17 mouse cellular contexts compared by ENCODE assay signal in genomic region chr3:130518457-130518879, GRCm38 (mm10).
A peak's percentile ranks its signal among the peaks of the same experiment; 100 is the strongest.
DNase-seq lines count a peak whose midpoint lies in the region; ATAC-seq and TF ChIP-seq lines count a peak whose summit lies in the region.
"Had no signal": no experiment of that assay in that cellular context is flagged by ENCODE, and none has a peak within 500 bp of the region (broad histone marks: within the 10 kb centered on the region; RNA-seq: fewer than 3 reads in every experiment).

No protein-coding gene starts in this region.

- peaks cover 9% of the 10 kb centered on the region for H3K4me1 ChIP-seq in hindbrain, embryonic 10.5 days (replicated peaks)
- 0 out of 2 replicates have a peak, but pooled peaks cover 9% of the 10 kb centered on the region for H3K4me1 ChIP-seq in hindbrain, embryonic 13.5 days (replicated peaks)
- H3K4me1 ChIP-seq in forebrain, postnatal 0 days (ENCODE audit: insufficient read depth), result no peaks in the 10 kb centered on the region; the same call in 1 of the 2 replicates
- H3K4me1 ChIP-seq in midbrain, postnatal 0 days (ENCODE audit: insufficient read depth, low read length), result 0 out of 2 replicates have a peak, but pooled peaks cover 7% of the 10 kb centered on the region

- DNase-seq in hindbrain, embryonic 10.5 days (ENCODE audit: low spot score), result peak; percentile 13
- DNase-seq in retina, postnatal 1 day, result peak; percentile 54
- no peak for DNase-seq in retina, embryonic 14.5 days (ENCODE audit: low spot score)
- DNase-seq in forebrain, postnatal 0 days, result no peak
- DNase-seq in midbrain, postnatal 0 days (ENCODE audit: low spot score), result no peak
- DNase-seq in T-cell, adult 2 months (ENCODE audit: low spot score), result no peak
- DNase-seq: cerebellum, adult 18-20 months; gastrocnemius, adult 2 months; heart, adult 2 months; heart, postnatal 14 days; lung, postnatal 14 days; thymus, postnatal 25 days had no signal

- no peak overlapping the region for H3K4me3 ChIP-seq in hindbrain, embryonic 10.5 days
- H3K4me3 ChIP-seq in hindbrain, embryonic 13.5 days, result no peak overlapping the region
- H3K4me3 ChIP-seq in forebrain, postnatal 0 days (ENCODE audit: low read depth, low read length), result no peak overlapping the region
- no peak overlapping the region for H3K4me3 ChIP-seq in midbrain, postnatal 0 days (ENCODE audit: low read depth, low read length)
- H3K4me3 ChIP-seq: erythroblast, embryonic 14.5 days; gastrocnemius, adult 2 months; heart, adult 2 months had no signal

- 0 out of 2 replicates have a peak, but pooled peaks cover 2% of the 10 kb centered on the region for H3K27me3 ChIP-seq in hindbrain, embryonic 10.5 days (ENCODE audit: insufficient read depth, poor library complexity, severe bottlenecking)
- H3K27me3 ChIP-seq in hindbrain, embryonic 13.5 days, result 0 out of 2 replicates have a peak, but pooled peaks cover 6% of the 10 kb centered on the region
- H3K27me3 ChIP-seq in forebrain, postnatal 0 days (ENCODE audit: insufficient read depth, low read length), result no peaks in the 10 kb centered on the region
- H3K27me3 ChIP-seq in midbrain, postnatal 0 days (ENCODE audit: insufficient read depth, low read length), result no peaks in the 10 kb centered on the region

- no peaks in the 10 kb centered on the region for H3K36me3 ChIP-seq in hindbrain, embryonic 10.5 days
- H3K36me3 ChIP-seq in hindbrain, embryonic 13.5 days, result no peaks in the 10 kb centered on the region
- no peaks in the 10 kb centered on the region for H3K36me3 ChIP-seq in forebrain, postnatal 0 days (ENCODE audit: insufficient read depth)
- H3K36me3 ChIP-seq in midbrain, postnatal 0 days (ENCODE audit: insufficient read depth, low read length), result no peaks in the 10 kb centered on the region

- H3K27ac ChIP-seq in hindbrain, embryonic 10.5 days, result no peak overlapping the region
- no peak overlapping the region for H3K27ac ChIP-seq in hindbrain, embryonic 13.5 days
- no peak overlapping the region for H3K27ac ChIP-seq in forebrain, postnatal 0 days (ENCODE audit: low read depth, low read length)
- H3K27ac ChIP-seq in midbrain, postnatal 0 days (ENCODE audit: low read depth, low read length), result peak overlapping the region; percentile 26; the same call in 1 of the 2 replicates
- H3K27ac ChIP-seq: gastrocnemius, adult 2 months; heart, adult 2 months; liver, embryonic 14.5 days; stomach, postnatal 0 days had no signal

- H3K9me3 ChIP-seq in hindbrain, embryonic 10.5 days, result no peaks in the 10 kb centered on the region
- no peaks in the 10 kb centered on the region for H3K9me3 ChIP-seq in hindbrain, embryonic 13.5 days
- no peaks in the 10 kb centered on the region for H3K9me3 ChIP-seq in forebrain, postnatal 0 days (ENCODE audit: low read length)
- H3K9me3 ChIP-seq in midbrain, postnatal 0 days (ENCODE audit: low read length), result no peaks in the 10 kb centered on the region

- no peak overlapping the region for H3K4me2 ChIP-seq in hindbrain, embryonic 13.5 days
- H3K4me2 ChIP-seq in forebrain, postnatal 0 days (ENCODE audit: low read depth), result no peak overlapping the region
- no peak overlapping the region for H3K4me2 ChIP-seq in midbrain, postnatal 0 days (ENCODE audit: low read depth, low read length, poor library complexity, severe bottlenecking)

- WGBS in hindbrain, embryonic 10.5 days, result 59% methylated on average over 9 of the region's 9 CpGs
- WGBS in hindbrain, embryonic 13.5 days, result 46% methylated on average over 9 of the region's 9 CpGs
- WGBS in forebrain, postnatal 0 days, result 21% methylated on average over 9 of the region's 9 CpGs
- 11% methylated on average over 9 of the region's 9 CpGs for WGBS in midbrain, postnatal 0 days

- no peak for TF ChIP-seq CTCF in forebrain, postnatal 0 days (IDR thresholded peaks at IDR 0.05; ENCODE audit: low read depth)
- no peak for TF ChIP-seq CTCF in midbrain, postnatal 0 days (IDR thresholded peaks at IDR 0.05)

- no peak overlapping the region for H3K9ac ChIP-seq in hindbrain, embryonic 13.5 days
- H3K9ac ChIP-seq in forebrain, postnatal 0 days, result no peak overlapping the region
- H3K9ac ChIP-seq in midbrain, postnatal 0 days (replicated peaks; ENCODE audit: low read length, poor library complexity, severe bottlenecking), result no peak overlapping the region
- H3K9ac ChIP-seq: liver, embryonic 14.5 days had no signal

- no peak for ATAC-seq in hindbrain, embryonic 13.5 days (ENCODE audit: low FRiP score)
- ATAC-seq in forebrain, postnatal 0 days, result peak; percentile 77
- peak; percentile 80 for ATAC-seq in midbrain, postnatal 0 days (ENCODE audit: low FRiP score)
- no peak for ATAC-seq in cerebellum, adult (ENCODE audit: insufficient number of reproducible peaks, low FRiP score, low TSS enrichment)

Comparison
In these comparisons a context has a peak if more than half of its experiments do, and no peak if none do; other contexts are left out.
1. DNase-seq: peak in hindbrain, embryonic 10.5 days (single experiment) and retina, postnatal 1 day (single experiment); none in retina, embryonic 14.5 days (single experiment), forebrain, postnatal 0 days (single experiment), midbrain, postnatal 0 days (single experiment) and T-cell, adult 2 months (single experiment).
2. ATAC-seq: peak in forebrain, postnatal 0 days (single experiment) and midbrain, postnatal 0 days (single experiment); none in hindbrain, embryonic 13.5 days (single experiment) and cerebellum, adult (single experiment).